Mouse (Mus musculus) forebrain, embryonic 11.5 days (tissue): ENCODE measurements around the gene Spc24. TPM values are rescaled to one million over a fixed set of nuclear protein-coding genes. Genes with fewer than 3 reads are reported as not detected.

ENCODE experiments used
- microRNA-seq: library from miRNA; unstranded; fragments of <30 nt; microRNA quantifications from one replicate; pipeline ENCODE4, GENCODE M21; 2016; ENCODE audit not compliant: insufficient number of aligned reads
- polyA plus RNA-seq: library from polyadenylated mRNA; unstranded; fragments of >200 nt; fragmentation: Nextera tagmentation; extraction: Ambion mirVana; gene quantifications from 2 replicates; pipeline ENCODE4 v1.2.1, GENCODE M21; 2014

The Spc24 gene
- polyA plus RNA-seq, 1 experiment from 2014 or later = 138 TPM

Small RNA genes lying within 50 kb of the gene (microRNA-seq; reads per million reads assigned to microRNA genes)
- 8.4 reads per million, percentile 1 among the genes with 10 or more reads in this experiment for gene Mir7083

Other genes starting within 250 kb of the Spc24 start
- 5.6 and 5.7 TPM in 2 replicates for gene AB124611, start 234.1 kb downstream of the Spc24 start, polyA plus RNA-seq
- gene Carm1, start 213.4 kb downstream of the Spc24 start, polyA plus RNA-seq = 78.0 and 93.0 TPM in 2 replicates
- 51.0 and 57.5 TPM in 2 replicates for gene Timm29, start 167.6 kb downstream of the Spc24 start, polyA plus RNA-seq
- gene Yipf2, start 167.5 kb downstream of the Spc24 start, polyA plus RNA-seq = 15.5 and 16.0 TPM in 2 replicates
- gene Smarca4, start 144.1 kb downstream of the Spc24 start, polyA plus RNA-seq = 191 and 197 TPM in 2 replicates
- gene Ldlr, start 36.8 kb downstream of the Spc24 start, polyA plus RNA-seq = 23.2 and 23.7 TPM in 2 replicates
- gene Kank2, start 38.4 kb upstream of the Spc24 start, polyA plus RNA-seq = 5.1 and 5.9 TPM in 2 replicates
- gene Angptl8, start 75.2 kb upstream of the Spc24 start, polyA plus RNA-seq = 0.60 TPM in 1 of 2 replicates, not detected in the other
- gene Dock6, start 92.3 kb upstream of the Spc24 start, polyA plus RNA-seq = 25.5 and 27.5 TPM in 2 replicates
- 7.5 and 8.7 TPM in 2 replicates for gene Rab3d, start 157.9 kb upstream of the Spc24 start, polyA plus RNA-seq
- gene Ccdc159, start 167.2 kb upstream of the Spc24 start, polyA plus RNA-seq = 4.4 and 4.5 TPM in 2 replicates
- 30.3 and 31.0 TPM in 2 replicates for gene Tmem205, start 167.3 kb upstream of the Spc24 start, polyA plus RNA-seq
- gene Plppr2, start 176.7 kb upstream of the Spc24 start, polyA plus RNA-seq = 24.2 and 27.1 TPM in 2 replicates
- gene Swsap1, start 195.5 kb upstream of the Spc24 start, polyA plus RNA-seq = 18.5 and 22.2 TPM in 2 replicates
- 6.7 and 7.0 TPM in 2 replicates for gene Epor, start 203.2 kb upstream of the Spc24 start, polyA plus RNA-seq
- gene Rgl3, start 229.1 kb upstream of the Spc24 start, polyA plus RNA-seq = 1.1 and 3.4 TPM in 2 replicates
- 4.2 and 6.9 TPM in 2 replicates for gene Ccdc151, start 242.3 kb upstream of the Spc24 start, polyA plus RNA-seq
- 86.9 and 94.3 TPM in 2 replicates for gene Prkcsh, start 242.5 kb upstream of the Spc24 start, polyA plus RNA-seq